Mouse (Mus musculus) myocyte (in vitro differentiated cells): ENCODE data around the gene Rph3al. TPM values are rescaled to one million over a fixed set of nuclear protein-coding genes. Genes with fewer than 3 reads are reported as not detected.

Experiments
- H3K27me3 ChIP-seq: one replicate; pipeline ENCODE4 v1.6.1; 2011; ENCODE audit not compliant: control insufficient read depth, insufficient read depth, insufficient read length
- H3K36me3 ChIP-seq: one replicate; pipeline ENCODE4 v1.6.1; 2011; ENCODE audit not compliant: control insufficient read depth, insufficient read depth
- H3K4me2 ChIP-seq: one replicate; pipeline ENCODE4 v1.6.1; 2011; ENCODE audit warnings: low read depth, control low read depth
- H3K4me3 ChIP-seq: one replicate; pipeline ENCODE4 v1.5.1; 2011; ENCODE audit warnings: mild to moderate bottlenecking, control low read depth, moderate library complexity
- H3K79me2 ChIP-seq: one replicate; pipeline ENCODE4 v1.6.1; 2011; ENCODE audit not compliant: control insufficient read depth, insufficient read depth
- H3ac ChIP-seq: one replicate; pipeline ENCODE4 v1.6.1; 2011; ENCODE audit not compliant: control insufficient read depth, insufficient read length
- CEBPB ChIP-seq: IDR thresholded peaks from 2 replicates; pipeline ENCODE4 v1.6.1; 2011; ENCODE audit warnings: mild to moderate bottlenecking, moderate library complexity; ENCODE audit not compliant: poor library complexity, insufficient read depth, severe bottlenecking
- E2F4 ChIP-seq: IDR thresholded peaks from one replicate; pipeline ENCODE4 v1.6.1; 2011; ENCODE audit warnings: mild to moderate bottlenecking, control low read depth, moderate library complexity; ENCODE audit not compliant: insufficient read depth
- MAX ChIP-seq: IDR thresholded peaks from one replicate; pipeline ENCODE4 v1.6.1; 2011; ENCODE audit warnings: low read depth, mild to moderate bottlenecking, control low read depth
- MYOD1 ChIP-seq, 3 experiments: IDR thresholded peaks; one replicate each; pipeline ENCODE4 v1.6.1; 2011; ENCODE audit warnings: control low read depth in 2 of 3, low read depth in 2 of 3, mild to moderate bottlenecking in 2 of 3, moderate library complexity in 1 of 3; ENCODE audit not compliant: insufficient read length in 2 of 3, control insufficient read depth in 1 of 3
- MYOG ChIP-seq, 3 experiments: IDR thresholded peaks; one replicate each; pipeline ENCODE4 v1.6.1; 2011; ENCODE audit warnings: control low read depth in 2 of 3, low read depth in 2 of 3, mild to moderate bottlenecking in 2 of 3; ENCODE audit not compliant: insufficient read length in 2 of 3, control insufficient read depth in 1 of 3, insufficient read depth in 1 of 3
- POLR2A ChIP-seq: IDR thresholded peaks from one replicate; pipeline ENCODE4 v1.6.1; 2011; ENCODE audit warnings: low read depth, mild to moderate bottlenecking, control low read depth, moderate library complexity; ENCODE audit not compliant: insufficient read length
- POLR2AphosphoS2 ChIP-seq: IDR thresholded peaks from one replicate; pipeline ENCODE4 v1.6.1; 2011; ENCODE audit warnings: low read depth, control low read depth; ENCODE audit not compliant: insufficient read length
- REST ChIP-seq: IDR thresholded peaks from one replicate; pipeline ENCODE4 v1.6.1; 2011; ENCODE audit warnings: mild to moderate bottlenecking, control low read depth, moderate library complexity; ENCODE audit not compliant: insufficient read depth, insufficient read length
- SRF ChIP-seq: IDR thresholded peaks from one replicate; pipeline ENCODE4 v1.6.1; 2011; ENCODE audit warnings: low read depth; ENCODE audit not compliant: control insufficient read depth, insufficient read length
- TCF12 ChIP-seq: IDR thresholded peaks from one replicate; pipeline ENCODE4 v1.6.1; 2011; ENCODE audit warnings: mild to moderate bottlenecking, control low read depth; ENCODE audit not compliant: poor library complexity, insufficient read depth, severe bottlenecking
- TCF3 ChIP-seq: IDR thresholded peaks from one replicate; pipeline ENCODE4 v1.6.1; 2011; ENCODE audit warnings: low read depth, control low read depth; ENCODE audit not compliant: insufficient read length
- USF1 ChIP-seq: IDR thresholded peaks from one replicate; pipeline ENCODE4 v1.6.1; 2011; ENCODE audit warnings: low read depth, mild to moderate bottlenecking, control low read depth, moderate library complexity
- polyA plus RNA-seq: library from polyadenylated mRNA; unstranded; fragments of >200 nt; fragmentation: generic; extraction: Trizol; gene quantifications from one replicate; pipeline ENCODE4 v1.2.1, GENCODE M21; 2012; ENCODE audit warnings: missing spikeins

Gene Rph3al
- polyA plus RNA-seq, 1 experiment, result 0.05 TPM

- H3K79me2 ChIP-seq, result no peaks in the 10 kb centered on the region
- no peak overlapping the region for H3ac ChIP-seq
- H3K36me3 ChIP-seq, result no peaks in the 10 kb centered on the region
- peaks cover 15% of the 10 kb centered on the region for H3K27me3 ChIP-seq
- no peak overlapping the region for H3K4me2 ChIP-seq
- H3K4me3 ChIP-seq, result no peak overlapping the region
- TF ChIP-seq MAX (no peak), TCF12 (no peak), MYOG (IDR thresholded peaks at IDR 0.05; ENCODE audit: control insufficient read depth in 1 of 3, insufficient read depth in 1 of 3, insufficient read length in 2 of 3, low read depth in 2 of 3) (no peak), TCF3 (no peak), CEBPB (no peak), MYOD1 (IDR thresholded peaks at IDR 0.05; ENCODE audit: control insufficient read depth in 1 of 3, insufficient read length in 2 of 3, low read depth in 2 of 3) (no peak), POLR2AphosphoS2 (no peak)
Observed at GRCm38 (mm10) chr11:75954896-75955295, 16.7 kb upstream of the Rph3al start.

DNA sequence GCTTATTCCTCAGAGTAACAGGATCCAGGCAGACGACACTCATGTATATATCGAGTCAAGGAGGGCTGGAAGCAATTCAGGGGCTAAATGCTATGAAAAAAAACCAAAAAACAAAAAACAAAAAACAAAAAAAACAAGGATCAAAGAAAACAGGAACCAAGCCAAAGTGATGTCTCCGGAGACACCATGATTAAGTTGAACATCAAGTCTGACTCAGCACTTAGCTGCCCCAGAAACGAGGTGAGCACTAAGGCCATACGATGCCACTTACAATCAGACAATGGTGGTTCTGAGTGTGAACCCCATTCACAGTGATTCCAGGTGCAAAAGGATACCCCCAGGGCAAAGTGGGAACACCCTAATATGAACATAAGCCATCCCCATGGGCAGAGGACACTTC, 13.7 kb upstream of the Rph3al start:
- Histone ChIP-seq H3K4me2 (no peak overlapping the region), H3K36me3 (no peaks in the 10 kb centered on the region), H3K27me3 (peaks cover 31% of the 10 kb centered on the region), H3K79me2 (no peaks in the 10 kb centered on the region), H3ac (no peak overlapping the region), H3K4me3 (no peak overlapping the region)
- TF ChIP-seq REST (no peak), E2F4 (no peak), POLR2AphosphoS2 (no peak), POLR2A (no peak), MAX (no peak)

DNA sequence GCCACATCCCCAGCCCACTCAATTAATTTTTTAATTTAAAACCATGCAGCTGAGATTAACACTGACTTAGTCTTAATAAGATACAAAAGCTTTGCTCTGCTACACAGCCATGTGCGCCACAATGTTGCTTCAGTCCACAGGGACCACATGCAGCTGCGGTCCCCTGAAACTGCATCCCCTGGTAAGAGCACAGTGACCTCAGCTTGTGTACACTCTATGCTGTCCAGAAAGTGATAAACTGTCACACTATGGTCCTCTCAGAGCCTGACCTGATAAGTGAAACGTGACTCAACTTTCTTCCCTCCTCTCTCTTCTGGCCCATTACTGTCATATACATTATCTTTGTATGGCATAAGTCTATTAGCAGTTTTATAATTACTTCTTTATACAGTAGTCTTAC, 12.2 kb upstream of the Rph3al start:
- no peak for TF ChIP-seq MYOD1 (IDR thresholded peaks at IDR 0.05; ENCODE audit: control insufficient read depth in 1 of 3, insufficient read length in 2 of 3, low read depth in 2 of 3)
- TF ChIP-seq REST, result no peak
- no peak for TF ChIP-seq POLR2A
- TF ChIP-seq MYOG (IDR thresholded peaks at IDR 0.05; ENCODE audit: control insufficient read depth in 1 of 3, insufficient read depth in 1 of 3, insufficient read length in 2 of 3, low read depth in 2 of 3), result no peak
- no peak for TF ChIP-seq TCF3
- TF ChIP-seq POLR2AphosphoS2, result no peak
- no peak for TF ChIP-seq SRF
- TF ChIP-seq MAX, result no peak
- no peak for TF ChIP-seq CEBPB
- no peak for TF ChIP-seq E2F4
- TF ChIP-seq USF1, result no peak
- no peaks in the 10 kb centered on the region for H3K36me3 ChIP-seq
- peaks cover 44% of the 10 kb centered on the region for H3K27me3 ChIP-seq
- H3K4me3 ChIP-seq, result no peak overlapping the region
- H3K79me2 ChIP-seq, result no peaks in the 10 kb centered on the region
- no peak overlapping the region for H3K4me2 ChIP-seq
- no peak overlapping the region for H3ac ChIP-seq

- Histone ChIP-seq H3ac (no peak overlapping the region), H3K4me3 (no peak overlapping the region), H3K36me3 (no peaks in the 10 kb centered on the region), H3K27me3 (peaks cover 48% of the 10 kb centered on the region), H3K79me2 (no peaks in the 10 kb centered on the region), H3K4me2 (no peak overlapping the region)
- TF ChIP-seq USF1, result no peak
- no peak for TF ChIP-seq CEBPB
- no peak for TF ChIP-seq MAX
- no peak for TF ChIP-seq E2F4
- no peak for TF ChIP-seq MYOD1 (IDR thresholded peaks at IDR 0.05; ENCODE audit: control insufficient read depth in 1 of 3, insufficient read length in 2 of 3, low read depth in 2 of 3)
- TF ChIP-seq TCF12, result no peak
- no peak for TF ChIP-seq SRF
- TF ChIP-seq POLR2A, result no peak
- no peak for TF ChIP-seq MYOG (IDR thresholded peaks at IDR 0.05; ENCODE audit: control insufficient read depth in 1 of 3, insufficient read depth in 1 of 3, insufficient read length in 2 of 3, low read depth in 2 of 3)
- no peak for TF ChIP-seq TCF3
- TF ChIP-seq REST, result no peak
- no peak for TF ChIP-seq POLR2AphosphoS2
Observed at GRCm38 (mm10) chr11:75948789-75949188, 10.6 kb upstream of the Rph3al start.

GRCm38 (mm10) chr11:75947223-75947622, 9.0 kb upstream of the Rph3al start:
- H3K79me2 ChIP-seq, result no peaks in the 10 kb centered on the region
- H3ac ChIP-seq, result no peak overlapping the region
- no peaks in the 10 kb centered on the region for H3K36me3 ChIP-seq
- H3K27me3 ChIP-seq, result peaks cover 41% of the 10 kb centered on the region
- no peak overlapping the region for H3K4me3 ChIP-seq
- no peak for TF ChIP-seq E2F4
- no peak for TF ChIP-seq TCF12
- TF ChIP-seq SRF, result no peak
- no peak for TF ChIP-seq USF1
- no peak for TF ChIP-seq MAX
- TF ChIP-seq REST, result no peak
- TF ChIP-seq MYOD1 (IDR thresholded peaks at IDR 0.05; ENCODE audit: control insufficient read depth in 1 of 3, insufficient read length in 2 of 3, low read depth in 2 of 3), result no peak
- TF ChIP-seq TCF3, result no peak
- no peak for TF ChIP-seq POLR2AphosphoS2
- no peak for TF ChIP-seq POLR2A
- TF ChIP-seq CEBPB, result no peak
- TF ChIP-seq MYOG (IDR thresholded peaks at IDR 0.05; ENCODE audit: control insufficient read depth in 1 of 3, insufficient read depth in 1 of 3, insufficient read length in 2 of 3, low read depth in 2 of 3), result no peak
- H3K4me2 ChIP-seq, result no peak overlapping the region
